Mouse (Mus musculus) adipocyte (in vitro differentiated cells): ENCODE data around the gene Rabgap1l.

Experiments
- DNase-seq: peaks from one replicate; pipeline ENCODE4 v3.0.0-alpha.2; 2016; ENCODE audit warnings: low spot score

Rabgap1l gene

DNA sequence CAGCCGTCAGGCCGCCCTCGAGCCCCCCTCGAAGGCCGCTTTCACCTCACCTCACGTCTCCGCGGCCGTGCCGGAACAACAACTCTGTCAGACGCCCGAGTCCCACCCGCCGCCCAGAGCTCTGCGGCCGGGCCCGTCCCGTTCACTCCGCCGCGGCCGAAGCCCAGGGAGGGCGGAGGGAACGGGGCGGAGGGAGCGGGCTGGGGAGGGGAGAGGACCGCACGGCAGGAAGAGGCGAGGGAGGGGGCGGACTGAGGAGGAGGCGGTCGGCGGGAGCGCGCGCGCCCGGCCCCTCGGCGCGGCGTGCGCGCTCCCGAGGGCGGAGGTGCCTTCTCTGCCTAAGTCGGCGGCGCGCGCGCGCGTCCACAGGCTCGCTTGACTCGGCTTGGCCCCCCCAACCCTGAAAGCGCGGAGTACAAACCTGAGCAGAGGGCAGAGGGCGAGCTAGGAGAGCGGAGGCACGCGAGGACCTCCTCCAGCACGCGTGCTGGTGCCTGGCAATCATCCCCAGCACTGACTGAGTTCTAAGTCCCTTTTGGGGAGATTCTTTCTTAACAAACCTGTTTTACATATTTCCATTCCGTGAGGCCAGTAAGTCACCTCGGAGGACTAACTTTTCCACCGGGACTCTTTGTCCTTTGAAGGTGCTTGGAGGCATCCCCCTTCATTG, at the start of gene Rabgap1l:
Gene Rabgap1l, minus strand, starts transcription at position 526 of the 670 bp plus-strand sequence.
- peak; percentile 80 for DNase-seq

- DNase-seq: no peak
Measured at GRCm38 (mm10) chr1:160842567-160842966, 49.6 kb upstream of the Rabgap1l start.

GRCm38 (mm10) chr1:160840618-160841017, 47.6 kb upstream of the Rabgap1l start:
- no peak for DNase-seq

GRCm38 (mm10) chr1:160839095-160839494, 46.1 kb upstream of the Rabgap1l start:
- DNase-seq: no peak

DNA sequence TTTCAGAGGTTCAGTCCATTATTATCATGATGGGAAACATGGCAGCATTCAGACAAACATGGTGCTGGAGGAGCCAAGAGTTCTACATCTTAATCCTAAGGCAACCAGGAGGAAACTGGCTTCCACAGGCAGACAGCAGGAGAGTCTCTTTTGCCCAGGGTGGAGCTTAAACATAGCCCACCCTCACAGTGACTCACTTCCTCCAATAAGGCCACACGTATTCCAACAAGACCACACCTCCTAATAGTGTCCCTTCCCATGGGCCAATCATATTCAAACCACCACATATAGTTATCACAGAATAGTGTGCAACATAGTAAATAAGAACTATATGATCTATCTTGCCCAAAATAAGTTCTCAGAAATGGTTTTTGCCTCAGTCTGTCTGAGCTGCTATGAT, 41.4 kb upstream of the Rabgap1l start:
- no peak for DNase-seq

DNA sequence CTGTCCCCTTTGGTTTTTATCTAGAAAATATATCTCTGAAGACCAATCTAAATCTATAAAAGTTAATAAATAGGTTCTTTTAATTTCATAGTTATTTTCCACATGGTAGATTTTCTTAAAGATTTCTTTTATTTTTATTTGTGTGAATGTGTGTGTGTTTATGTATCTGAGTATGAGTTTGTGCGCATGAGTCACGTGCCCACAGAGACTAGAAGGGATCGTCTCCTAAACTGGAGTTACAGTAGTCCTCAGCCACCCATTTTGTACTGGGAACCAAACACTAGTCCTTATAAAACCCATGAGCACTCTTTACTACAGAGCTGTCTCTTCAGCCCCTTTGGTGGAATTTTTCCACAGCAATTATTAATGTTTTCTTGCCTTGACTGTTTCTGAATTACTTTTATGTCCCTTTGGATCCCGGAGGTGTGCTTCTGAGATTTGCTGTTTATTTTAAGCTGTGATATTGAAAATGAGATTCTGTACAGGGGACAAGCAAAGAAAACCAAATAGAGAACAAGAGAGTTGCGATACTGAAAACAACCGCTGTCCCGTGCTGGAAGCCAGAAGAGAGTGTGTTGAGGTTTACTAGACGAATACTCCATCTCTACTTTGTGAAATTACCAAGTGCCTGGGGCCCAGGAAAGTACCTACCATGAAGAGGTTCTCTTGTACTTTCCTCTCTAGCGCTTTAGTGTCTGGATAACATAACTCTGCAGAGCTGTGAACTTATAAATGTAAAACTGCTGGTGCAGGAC, 39.4 kb upstream of the Rabgap1l start:
- DNase-seq: no peak

GRCm38 (mm10) chr1:160830608-160831498, 37.8 kb upstream of the Rabgap1l start:
- no peak for DNase-seq

DNA sequence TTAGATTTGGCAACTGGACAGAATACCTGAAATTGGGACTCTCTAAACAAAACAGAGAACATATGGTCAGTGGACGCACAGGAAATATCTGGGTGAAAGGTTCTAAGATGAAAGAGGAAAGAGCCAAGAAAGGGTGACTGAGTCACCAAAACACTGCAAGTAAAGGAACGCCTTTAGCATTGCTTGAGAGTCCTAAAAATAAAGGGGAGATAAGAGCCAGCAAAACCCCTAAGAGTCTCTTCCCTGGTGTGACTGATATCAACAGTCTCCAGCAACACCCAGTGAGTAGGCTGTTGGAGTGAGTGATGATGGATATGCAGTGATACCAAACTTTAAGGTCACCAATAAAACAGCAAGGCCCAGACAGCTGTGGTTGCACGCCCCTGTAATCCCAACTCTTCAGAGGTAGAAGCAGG, 32.4 kb upstream of the Rabgap1l start:
- DNase-seq: no peak

- DNase-seq: no peak
Measured at GRCm38 (mm10) chr1:160823638-160824037, 30.6 kb upstream of the Rabgap1l start.

DNA sequence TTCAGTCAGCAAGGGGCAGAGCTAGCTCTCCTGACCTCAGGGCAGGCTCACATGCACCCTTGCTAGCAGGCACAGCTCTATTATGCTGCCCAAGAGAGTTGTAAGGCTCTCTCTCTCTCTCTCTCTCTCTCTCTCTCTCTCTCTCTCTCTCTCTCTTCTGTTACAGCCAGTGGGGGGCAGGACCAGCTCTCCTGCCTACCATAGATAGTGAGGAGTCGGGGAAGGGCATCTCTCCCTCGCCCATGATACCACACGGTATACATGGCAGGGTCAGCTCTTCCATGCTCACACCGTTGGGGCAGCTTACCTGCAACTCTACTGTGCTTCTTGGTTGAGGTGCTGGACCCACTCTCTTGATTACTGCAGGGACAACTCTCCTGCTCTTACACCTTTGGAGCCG, 21.2 kb upstream of the Rabgap1l start:
- no peak for DNase-seq

- no peak for DNase-seq
Measured at GRCm38 (mm10) chr1:160812428-160812827, 19.4 kb upstream of the Rabgap1l start.

GRCm38 (mm10) chr1:160811930-160812329, 18.9 kb upstream of the Rabgap1l start:
- no peak for DNase-seq

DNA sequence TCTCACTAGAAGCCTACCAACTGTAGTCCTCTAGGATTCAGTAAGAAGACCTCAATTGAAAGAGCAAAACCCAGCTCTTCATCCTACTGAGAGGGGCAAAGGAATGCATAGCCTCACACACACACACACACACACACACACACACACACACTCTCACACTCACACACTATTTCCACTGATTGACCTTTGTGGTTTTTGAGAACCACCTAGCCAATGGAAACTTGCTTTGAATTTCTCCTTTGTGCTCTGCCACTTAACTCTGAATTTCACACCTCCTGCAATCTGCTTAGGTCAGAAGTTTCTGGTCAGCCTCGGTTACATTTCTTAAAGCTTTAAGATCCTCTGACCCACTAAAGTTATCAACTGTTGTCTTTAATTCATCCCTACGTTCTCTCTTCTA, 12.3 kb upstream of the Rabgap1l start:
- no peak for DNase-seq

DNA sequence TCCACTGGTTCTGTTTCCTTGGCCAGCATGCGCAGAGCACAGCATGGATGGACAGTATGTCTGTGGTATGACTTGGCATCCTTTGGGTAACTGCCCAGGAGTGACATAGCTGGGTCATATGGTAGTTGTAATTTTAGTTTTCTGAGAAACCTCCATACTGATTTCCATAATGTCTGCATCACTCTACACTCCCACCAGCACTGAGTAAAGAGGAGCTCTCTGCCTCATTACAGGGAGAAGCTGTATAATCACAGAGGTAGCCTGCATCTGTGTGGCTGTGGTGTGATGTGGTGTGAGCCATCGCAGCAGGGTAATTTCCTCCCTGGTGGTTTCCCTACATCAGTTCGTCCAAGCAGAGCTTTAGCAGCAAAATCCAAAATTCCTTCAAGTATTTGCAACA, 7.0 kb upstream of the Rabgap1l start:
- no peak for DNase-seq

DNA sequence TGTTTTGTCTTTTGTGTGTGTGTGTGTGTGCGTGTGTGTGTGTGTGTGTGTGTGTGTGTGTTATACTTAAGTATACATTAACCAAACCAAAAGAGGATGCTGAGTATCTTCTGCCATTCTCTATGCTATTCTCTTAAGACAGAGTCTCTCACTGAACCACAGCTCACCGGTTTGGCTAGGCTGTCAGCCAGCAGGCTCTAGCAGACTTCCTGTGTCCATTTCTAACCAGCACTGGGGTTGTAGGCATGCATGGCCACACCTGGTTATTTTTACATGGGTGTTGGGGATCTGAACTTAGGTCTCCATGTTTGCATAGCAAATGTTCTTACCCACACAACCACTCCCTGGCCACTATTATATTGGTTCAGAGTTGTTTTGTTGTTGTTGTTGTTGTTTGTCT, 2.0 kb upstream of the Rabgap1l start:
- DNase-seq: no peak

DNA sequence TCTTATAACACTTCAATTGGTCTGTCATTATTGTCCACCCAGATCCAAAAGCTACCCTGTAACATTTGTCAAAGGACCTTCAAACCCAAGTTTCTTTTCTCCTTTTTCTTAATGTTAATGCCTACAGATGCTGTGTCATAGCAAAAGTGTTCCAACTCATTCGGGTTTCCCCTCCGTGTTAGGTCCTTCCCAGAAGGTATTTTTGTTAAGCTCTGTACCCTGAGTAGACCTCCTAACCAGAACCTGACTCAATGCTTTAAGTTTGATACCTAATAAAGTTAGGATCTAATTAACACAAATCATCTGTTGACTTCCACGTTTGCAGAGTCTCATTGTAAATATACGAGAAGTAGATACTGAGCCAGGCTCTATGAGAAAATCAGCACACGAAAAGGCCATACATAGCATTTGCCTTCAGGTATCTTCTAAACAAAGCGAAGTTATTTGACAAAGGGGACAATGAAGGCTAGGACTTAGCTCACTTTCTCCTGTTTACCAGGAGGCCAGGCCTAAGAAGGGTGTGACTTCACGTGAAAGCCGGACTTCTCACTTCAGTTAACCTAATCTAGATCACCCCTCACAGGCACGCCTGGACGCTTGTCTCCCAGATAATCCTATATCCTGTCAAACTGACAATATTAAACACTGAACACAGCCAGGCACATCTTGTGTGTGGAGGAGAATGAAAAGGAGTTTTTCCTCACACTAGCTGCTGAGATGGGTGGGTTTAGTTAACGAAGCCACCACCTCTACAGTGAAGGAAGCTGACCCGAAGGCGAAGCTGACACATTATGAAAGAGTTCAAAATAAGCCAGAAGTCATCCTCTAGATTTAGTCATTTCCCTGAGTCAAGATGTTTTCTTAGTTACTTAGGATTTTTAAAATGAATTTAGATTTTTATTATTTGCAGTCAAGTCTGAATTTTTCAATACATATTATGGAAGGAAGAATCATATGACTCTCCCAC, 1.1 kb upstream of the Rabgap1l start:
- no peak for DNase-seq

DNA sequence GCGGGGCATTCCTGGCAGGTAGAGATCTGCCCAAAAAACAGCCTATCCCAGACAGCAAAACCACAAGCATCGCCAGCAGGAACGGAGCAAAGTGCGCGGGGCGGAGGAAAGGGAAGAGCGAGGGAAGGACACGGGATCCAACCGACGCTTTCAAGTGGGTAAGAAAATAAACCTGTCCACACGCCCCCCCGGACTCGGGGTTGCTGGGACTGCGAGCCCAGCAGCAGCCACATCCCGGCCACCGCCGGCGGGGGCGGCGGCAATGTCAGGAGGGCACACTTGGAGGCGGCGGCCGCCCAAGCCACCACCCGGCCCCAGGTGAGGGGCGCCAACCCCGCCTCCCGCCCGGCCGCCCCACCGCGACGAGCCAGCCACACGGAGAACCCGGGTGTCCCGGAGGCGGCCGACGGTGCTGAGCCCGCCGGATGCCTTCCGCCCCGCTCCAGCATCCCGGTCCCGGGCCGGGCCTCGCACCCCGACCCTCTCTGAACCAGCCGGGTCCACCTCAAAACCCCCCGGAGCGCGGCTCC, 790 bp downstream of the Rabgap1l start:
- peak; percentile 58 for DNase-seq

GRCm38 (mm10) chr1:160791381-160792155, 1.4 kb downstream of the Rabgap1l start:
- no peak for DNase-seq

DNA sequence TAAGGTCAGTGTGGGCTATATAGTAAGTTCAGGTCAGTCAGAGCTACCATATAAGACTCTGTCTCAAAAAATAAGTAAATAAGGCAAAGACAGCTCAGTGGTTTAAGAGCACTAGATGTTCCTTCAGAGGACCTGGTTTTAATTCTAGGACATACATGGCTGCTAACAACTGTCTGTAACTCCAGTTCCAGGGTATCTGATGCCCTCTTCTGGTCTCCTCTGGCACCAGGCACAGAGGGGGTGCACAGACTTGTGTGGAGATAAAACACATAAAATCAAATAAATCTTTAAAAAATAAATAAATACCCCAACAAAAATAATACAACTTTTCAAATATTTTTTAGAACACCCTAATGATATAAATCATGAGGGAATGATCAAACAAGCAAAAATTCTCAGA, 2.4 kb downstream of the Rabgap1l start:
- no peak for DNase-seq

- no peak for DNase-seq
Measured at GRCm38 (mm10) chr1:160789876-160790275, 3.1 kb downstream of the Rabgap1l start.
